Mouse (Mus musculus) limb, embryonic 10.5 days (tissue): ENCODE results near the gene Cers6. TPM values are rescaled to one million over a fixed set of nuclear protein-coding genes. Genes with fewer than 3 reads are reported as not detected.
A peak's percentile ranks its signal among the peaks of the same experiment; 100 is the strongest.

Experiments
- DNase-seq: peaks from one replicate; pipeline ENCODE4 v3.0.0-alpha.2; 2017; ENCODE audit warnings: low spot score
- H3K27ac ChIP-seq: fragments of 300-500 bp; sonication (generic); 2 replicates; pipeline ENCODE4 v1.5.1; 2016; ENCODE audit warnings: mild to moderate bottlenecking
- H3K27me3 ChIP-seq: fragments of 300-500 bp; sonication (generic); 2 replicates; pipeline ENCODE4 v1.6.1; 2016; ENCODE audit warnings: low read depth, mild to moderate bottlenecking; ENCODE audit not compliant: poor library complexity, severe bottlenecking
- H3K36me3 ChIP-seq: fragments of 300-500 bp; sonication (generic); 2 replicates; pipeline ENCODE4 v1.6.1; 2016; ENCODE audit warnings: mild to moderate bottlenecking, moderate library complexity
- H3K4me1 ChIP-seq: fragments of 300-500 bp; sonication (generic); 2 replicates; pipeline ENCODE4 v1.6.1; 2016
- H3K4me3 ChIP-seq: fragments of 300-500 bp; sonication (generic); 2 replicates; pipeline ENCODE4 v1.5.1; 2016; ENCODE audit warnings: mild to moderate bottlenecking, moderate library complexity
- H3K9me3 ChIP-seq: fragments of 300-500 bp; sonication (generic); replicated peaks from 2 replicates; pipeline ENCODE4 v1.6.1; 2016; ENCODE audit warnings: mild to moderate bottlenecking
- WGBS: fragments of 180-500 bp; shearing (Covaris S2); methylation state at CpG from one replicate; pipeline ENCODE4 v1.1.7; 2016; 5-methylcytosine and 5-hydroxymethylcytosine counted together
- polyA plus RNA-seq: library from polyadenylated mRNA; unstranded; fragments of >200 nt; fragmentation: Nextera tagmentation; extraction: Ambion mirVana; gene quantifications from 2 replicates; pipeline ENCODE4 v1.2.1, GENCODE M21; 2016

Cers6 gene
- polyA plus RNA-seq, 1 experiment from 2014 or later: 25.4 TPM

- 31% methylated on average over 4 of the region's 4 CpGs for WGBS
- 0 out of 2 replicates have a peak, but pooled peaks cover 3% of the 10 kb centered on the region for H3K36me3 ChIP-seq
- no peak overlapping the region for H3K27ac ChIP-seq
- H3K4me1 ChIP-seq: peaks cover 32% of the 10 kb centered on the region
- peaks cover 9% of the 10 kb centered on the region; the same call in 1 of the 2 replicates for H3K27me3 ChIP-seq
- H3K9me3 ChIP-seq: no peaks in the 10 kb centered on the region
- peak; percentile 42 for DNase-seq
- no peak overlapping the region for H3K4me3 ChIP-seq
Measured at GRCm38 (mm10) chr2:69053210-69053858, 192.1 kb downstream of the Cers6 start.

GRCm38 (mm10) chr2:69054279-69054678 lies 193.0 kb downstream of the Cers6 start:
- Histone ChIP-seq H3K27ac (no peak overlapping the region), H3K4me1 (peaks cover 22% of the 10 kb centered on the region), H3K27me3 (peaks cover 9% of the 10 kb centered on the region; the same call in 1 of the 2 replicates), H3K4me3 (no peak overlapping the region), H3K9me3 (no peaks in the 10 kb centered on the region), H3K36me3 (0 out of 2 replicates have a peak, but pooled peaks cover 3% of the 10 kb centered on the region)
- WGBS: 72% methylated on average over 4 of the region's 4 CpGs
- no peak for DNase-seq

GRCm38 (mm10) chr2:69055174-69055573 lies 193.9 kb downstream of the Cers6 start:
- no peak overlapping the region for H3K27ac ChIP-seq
- 94% methylated on average over 6 of the region's 6 CpGs for WGBS
- no peaks in the 10 kb centered on the region for H3K9me3 ChIP-seq
- H3K4me1 ChIP-seq: peaks cover 20% of the 10 kb centered on the region
- H3K27me3 ChIP-seq: peaks cover 9% of the 10 kb centered on the region; the same call in 1 of the 2 replicates
- H3K36me3 ChIP-seq: 0 out of 2 replicates have a peak, but pooled peaks cover 3% of the 10 kb centered on the region
- no peak for DNase-seq
- no peak overlapping the region for H3K4me3 ChIP-seq

GRCm38 (mm10) chr2:69061313-69061712 lies 200.1 kb downstream of the Cers6 start:
- H3K27ac ChIP-seq: no peak overlapping the region
- H3K9me3 ChIP-seq: no peaks in the 10 kb centered on the region
- H3K4me3 ChIP-seq: no peak overlapping the region
- no peaks in the 10 kb centered on the region for H3K27me3 ChIP-seq
- H3K4me1 ChIP-seq: no peaks in the 10 kb centered on the region
- no peaks in the 10 kb centered on the region for H3K36me3 ChIP-seq
- no peak for DNase-seq

- 92% methylated on average over 5 of the region's 5 CpGs for WGBS
- DNase-seq: no peak
- Histone ChIP-seq H3K9me3 (no peaks in the 10 kb centered on the region; the same call in 1 of the 2 replicates), H3K4me1 (no peaks in the 10 kb centered on the region), H3K4me3 (no peak overlapping the region), H3K36me3 (no peaks in the 10 kb centered on the region), H3K27ac (no peak overlapping the region), H3K27me3 (no peaks in the 10 kb centered on the region)
Measured at GRCm38 (mm10) chr2:69061910-69062689, 200.9 kb downstream of the Cers6 start.

- WGBS: 90% methylated on average over 6 of the region's 6 CpGs
- Histone ChIP-seq H3K4me1 (no peaks in the 10 kb centered on the region), H3K36me3 (no peaks in the 10 kb centered on the region), H3K4me3 (no peak overlapping the region), H3K9me3 (no peaks in the 10 kb centered on the region; the same call in 1 of the 2 replicates), H3K27ac (no peak overlapping the region), H3K27me3 (no peaks in the 10 kb centered on the region)
- DNase-seq: no peak
Measured at GRCm38 (mm10) chr2:69064759-69065158, 203.5 kb downstream of the Cers6 start.

- no peaks in the 10 kb centered on the region; the same call in 1 of the 2 replicates for H3K4me1 ChIP-seq
- H3K27ac ChIP-seq: no peak overlapping the region
- no peaks in the 10 kb centered on the region for H3K36me3 ChIP-seq
- H3K4me3 ChIP-seq: no peak overlapping the region
- H3K9me3 ChIP-seq: no peaks in the 10 kb centered on the region
- 80% methylated on average over 7 of the region's 7 CpGs for WGBS
- no peak for DNase-seq
- no peaks in the 10 kb centered on the region for H3K27me3 ChIP-seq
Measured at GRCm38 (mm10) chr2:69071440-69072235, 210.4 kb downstream of the Cers6 start.

- Histone ChIP-seq H3K9me3 (no peaks in the 10 kb centered on the region), H3K36me3 (no peaks in the 10 kb centered on the region), H3K27me3 (no peaks in the 10 kb centered on the region), H3K4me1 (peaks cover 6% of the 10 kb centered on the region; the same call in 1 of the 2 replicates), H3K4me3 (no peak overlapping the region), H3K27ac (no peak overlapping the region)
- no peak for DNase-seq
- 92% methylated on average over 3 of the region's 3 CpGs for WGBS
Measured at GRCm38 (mm10) chr2:69077189-69077588, 215.9 kb downstream of the Cers6 start.

GRCm38 (mm10) chr2:69080760-69081159 lies 219.5 kb downstream of the Cers6 start:
- H3K4me3 ChIP-seq: no peak overlapping the region
- H3K27ac ChIP-seq: no peak overlapping the region
- H3K27me3 ChIP-seq: no peaks in the 10 kb centered on the region
- H3K9me3 ChIP-seq: no peaks in the 10 kb centered on the region
- peaks cover 20% of the 10 kb centered on the region for H3K4me1 ChIP-seq
- no peaks in the 10 kb centered on the region for H3K36me3 ChIP-seq
- WGBS: 41% methylated on average over 1 of the region's 1 CpGs
- no peak for DNase-seq

GRCm38 (mm10) chr2:69082499-69083197 lies 221.4 kb downstream of the Cers6 start:
- no peak for DNase-seq
- Histone ChIP-seq H3K9me3 (no peaks in the 10 kb centered on the region), H3K4me3 (no peak overlapping the region), H3K27me3 (no peaks in the 10 kb centered on the region), H3K27ac (no peak overlapping the region), H3K36me3 (no peaks in the 10 kb centered on the region), H3K4me1 (peaks cover 23% of the 10 kb centered on the region)
- 75% methylated on average over 8 of the region's 8 CpGs for WGBS

- H3K4me3 ChIP-seq: no peak overlapping the region
- H3K9me3 ChIP-seq: no peaks in the 10 kb centered on the region
- H3K4me1 ChIP-seq: peaks cover 23% of the 10 kb centered on the region
- 92% methylated on average over 3 of the region's 3 CpGs for WGBS
- H3K27ac ChIP-seq: no peak overlapping the region
- H3K36me3 ChIP-seq: no peaks in the 10 kb centered on the region
- no peak for DNase-seq
- H3K27me3 ChIP-seq: no peaks in the 10 kb centered on the region
Measured at GRCm38 (mm10) chr2:69083198-69083509, 221.9 kb downstream of the Cers6 start.

- DNase-seq: no peak
- Histone ChIP-seq H3K27me3 (no peaks in the 10 kb centered on the region), H3K4me1 (peaks cover 23% of the 10 kb centered on the region), H3K27ac (no peak overlapping the region), H3K9me3 (no peaks in the 10 kb centered on the region), H3K36me3 (no peaks in the 10 kb centered on the region), H3K4me3 (no peak overlapping the region)
- WGBS: 59% methylated on average over 6 of the region's 6 CpGs
Measured at GRCm38 (mm10) chr2:69084416-69084815, 223.2 kb downstream of the Cers6 start.
